Mouse (Mus musculus): ENCODE data around the gene Mettl7a2.
A peak's percentile ranks its signal among the peaks of the same experiment; 100 is the strongest.
"Not testable (repeated sequence)": the region's sequence is repeated elsewhere in the genome, so short reads cannot be mapped to it uniquely, and the experiment has no call there.

Gene Mettl7a2

DNA sequence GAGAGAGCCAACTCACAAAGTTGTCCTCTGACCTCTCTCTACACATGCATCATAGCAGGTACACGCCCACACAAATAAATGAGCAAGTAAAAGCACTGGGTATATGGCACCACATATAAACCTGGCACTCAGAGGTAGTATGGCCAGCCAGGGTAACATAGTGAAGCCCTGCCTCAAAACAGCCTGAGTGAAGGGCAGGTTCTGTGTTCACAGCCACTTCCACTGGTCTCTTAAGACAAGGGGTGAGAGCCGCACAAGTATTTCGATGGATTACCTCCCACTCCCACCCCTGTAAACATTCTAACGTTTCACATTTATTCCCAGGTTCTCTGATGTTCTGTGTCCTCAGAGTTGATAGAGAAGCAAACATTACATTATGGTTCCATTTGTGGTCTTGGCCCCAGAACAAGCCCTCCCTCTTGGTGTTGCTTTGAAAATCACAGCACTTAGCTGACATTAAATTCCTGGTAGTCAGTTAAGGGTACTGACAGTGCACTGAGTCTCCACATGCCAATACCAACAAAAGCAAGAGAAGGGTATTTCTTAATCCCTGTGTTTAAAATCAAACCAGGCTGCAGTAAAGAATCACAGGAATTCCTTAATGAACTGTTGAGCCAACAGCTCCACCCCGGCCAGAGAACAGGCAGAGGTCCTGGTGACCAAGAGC, 11.6 kb upstream of the Mettl7a2 start:
- DNase-seq: peak; percentile 42

DNA sequence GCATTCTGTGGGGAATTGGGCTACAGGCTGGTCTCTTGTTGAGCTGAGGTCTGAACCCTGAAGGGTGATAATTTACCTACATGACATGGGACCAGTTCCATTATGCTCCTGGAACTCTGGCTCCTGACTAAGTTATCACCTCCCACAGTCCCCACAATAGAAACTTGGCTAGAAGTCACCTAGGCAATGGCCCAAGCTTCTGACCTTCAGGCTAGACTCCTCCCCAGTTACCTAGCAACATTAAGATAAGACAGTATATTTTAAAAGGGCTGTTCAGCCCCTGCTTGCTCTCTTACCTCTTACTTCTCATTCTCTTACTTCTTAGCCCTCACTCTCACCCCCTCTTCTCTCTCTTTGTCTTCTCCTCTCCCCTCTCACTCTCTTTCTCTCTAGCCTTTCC, 7.5 kb upstream of the Mettl7a2 start:
- DNase-seq: no peak

DNA sequence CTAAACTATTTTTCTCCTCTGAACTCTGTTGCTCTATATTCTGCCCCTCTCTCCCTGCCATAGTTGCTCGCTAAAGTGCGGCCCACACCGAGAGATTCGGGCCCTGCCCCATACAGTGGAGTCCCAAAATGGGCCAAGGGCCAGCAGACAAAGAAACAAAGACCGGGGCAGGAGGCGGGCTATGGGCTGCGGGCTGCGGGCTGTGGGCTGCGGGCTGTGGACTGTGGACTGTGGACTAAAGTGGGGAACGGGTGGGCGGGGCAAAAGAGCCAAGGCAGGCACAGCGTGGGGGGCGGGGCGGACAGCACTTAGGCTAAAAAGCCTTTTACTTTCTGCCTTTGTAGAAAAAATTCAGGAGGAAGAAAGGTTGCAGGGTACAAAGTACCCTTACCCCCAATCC, 6.2 kb upstream of the Mettl7a2 start:
- no peak for DNase-seq

DNA sequence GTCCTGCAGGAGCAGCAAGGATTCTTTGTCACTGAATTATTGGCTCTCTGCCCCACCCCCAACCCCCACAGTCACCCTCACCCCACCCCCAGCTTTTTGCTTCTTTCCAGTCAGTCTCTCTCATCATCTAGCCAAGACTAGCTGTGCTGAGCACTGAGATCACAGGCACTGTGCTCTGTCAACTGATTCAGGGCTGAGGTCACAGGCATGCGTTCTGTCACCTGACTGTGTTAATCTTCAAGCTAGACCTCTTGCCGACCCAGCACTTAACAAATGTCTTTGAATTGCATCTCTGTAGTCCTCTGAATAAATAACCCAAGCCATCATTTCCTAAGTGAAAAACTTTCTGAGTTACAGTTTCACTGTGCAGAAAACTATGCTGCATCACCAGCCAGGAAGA, 3.5 kb upstream of the Mettl7a2 start:
- DNase-seq: no peak

DNA sequence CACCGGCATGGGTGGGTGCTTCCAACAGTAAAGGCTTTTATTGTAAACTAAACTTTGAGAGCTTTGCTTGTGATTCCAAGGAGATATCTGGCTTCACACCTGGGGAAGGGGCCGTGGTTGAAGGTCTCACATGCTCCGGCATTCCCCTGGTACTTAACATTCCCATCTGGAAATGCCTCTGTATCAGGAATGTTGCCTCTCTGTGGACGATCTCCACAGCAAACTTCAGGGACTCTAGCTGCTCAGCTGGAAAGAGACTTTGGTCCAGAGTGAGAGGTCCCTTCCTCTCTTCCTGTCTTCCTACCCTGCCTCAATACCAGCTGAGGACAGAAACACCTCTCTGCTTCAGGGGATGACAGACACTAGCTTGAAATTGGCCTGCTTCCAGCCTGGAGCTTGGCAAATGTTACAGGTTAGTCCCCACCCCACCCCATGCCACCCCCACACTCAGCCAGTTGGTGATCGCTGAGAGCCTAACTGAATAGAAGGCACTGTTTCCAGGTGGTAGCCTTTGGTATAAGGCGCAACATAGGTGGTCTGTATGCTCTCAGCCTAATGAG, 1.4 kb upstream of the Mettl7a2 start:
- DNase-seq: no peak

DNA sequence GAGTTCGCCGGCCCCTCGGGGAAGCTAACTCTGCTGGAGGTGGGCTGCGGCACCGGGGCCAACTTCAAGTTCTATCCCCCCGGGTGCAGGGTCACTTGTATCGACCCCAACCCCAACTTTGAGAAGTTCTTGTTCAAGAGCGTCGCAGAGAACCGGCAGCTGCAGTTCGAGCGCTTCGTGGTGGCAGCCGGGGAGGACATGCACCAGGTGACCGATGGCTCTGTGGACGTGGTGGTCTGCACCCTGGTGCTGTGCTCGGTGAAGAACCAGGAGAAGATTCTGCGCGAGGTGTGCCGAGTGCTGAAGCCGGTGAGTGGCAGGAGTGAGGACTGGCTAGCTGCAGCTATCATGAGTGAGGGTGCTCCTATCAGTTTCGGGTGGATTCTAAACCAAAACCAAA, 399 bp downstream of the Mettl7a2 start:
- not testable (repeated sequence) for DNase-seq

DNA sequence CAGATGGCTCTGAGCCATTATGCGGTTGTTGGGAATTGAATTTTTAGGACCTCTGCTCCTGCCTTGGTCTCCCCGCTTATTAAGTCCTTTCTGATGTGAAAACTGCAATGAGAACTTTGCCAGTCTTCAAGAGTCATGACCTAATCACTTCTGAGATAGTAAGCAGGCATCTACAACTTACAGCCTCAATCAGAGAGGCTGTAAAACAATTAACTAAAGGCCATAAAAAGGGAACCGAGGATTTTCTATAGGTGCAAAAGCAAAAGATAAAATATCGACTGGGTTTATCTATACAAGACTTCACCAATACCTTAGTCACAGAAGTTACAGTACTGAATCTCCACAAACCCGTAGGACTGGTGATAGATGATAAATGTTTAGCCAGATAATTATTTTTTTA, 2.9 kb downstream of the Mettl7a2 start:
- no peak for DNase-seq

DNA sequence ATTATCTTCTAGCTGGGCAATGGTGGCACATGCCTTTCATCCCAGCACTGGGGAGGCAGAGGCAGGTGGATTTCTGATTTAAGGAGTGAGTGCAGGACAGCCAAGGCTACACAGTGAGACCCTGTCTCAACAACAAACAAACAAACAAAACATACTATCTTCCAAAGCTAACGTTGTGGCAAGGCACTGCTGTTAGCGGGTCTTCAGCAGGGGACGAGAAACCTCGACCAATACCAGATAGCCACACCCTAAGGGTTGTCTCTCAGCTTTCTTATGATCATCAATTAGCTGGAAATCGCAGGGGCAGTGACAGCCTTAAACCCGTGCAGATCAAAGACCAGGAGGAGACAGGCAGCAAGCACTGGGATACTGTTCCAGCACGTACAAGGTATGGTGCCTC, 11.2 kb downstream of the Mettl7a2 start, which contains the start of gene Higd1c:
TSS of gene Higd1c (plus strand) at position 301 of the 400 bp plus-strand sequence.
- no peak for DNase-seq

DNA sequence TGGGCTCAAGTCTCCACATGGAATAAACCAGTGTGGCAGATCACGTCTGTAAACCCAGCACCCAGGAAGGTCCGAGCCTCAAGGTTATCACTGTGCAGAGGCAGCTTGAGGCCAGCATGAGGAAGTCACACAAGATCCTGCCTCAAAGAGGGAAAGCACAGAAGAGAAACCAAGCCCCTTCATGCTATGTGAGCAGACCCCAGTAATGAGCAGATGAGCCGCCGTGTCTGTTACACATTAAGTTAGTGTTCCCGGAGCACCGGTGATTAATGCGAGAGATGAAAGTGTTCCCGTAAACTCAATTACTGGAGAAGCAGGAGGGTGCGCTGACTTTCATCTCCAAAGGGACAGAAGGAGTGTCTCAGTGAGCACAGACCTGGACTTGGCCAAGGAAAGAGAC, 13.0 kb downstream of the Mettl7a2 start:
- not testable (repeated sequence) for DNase-seq

DNA sequence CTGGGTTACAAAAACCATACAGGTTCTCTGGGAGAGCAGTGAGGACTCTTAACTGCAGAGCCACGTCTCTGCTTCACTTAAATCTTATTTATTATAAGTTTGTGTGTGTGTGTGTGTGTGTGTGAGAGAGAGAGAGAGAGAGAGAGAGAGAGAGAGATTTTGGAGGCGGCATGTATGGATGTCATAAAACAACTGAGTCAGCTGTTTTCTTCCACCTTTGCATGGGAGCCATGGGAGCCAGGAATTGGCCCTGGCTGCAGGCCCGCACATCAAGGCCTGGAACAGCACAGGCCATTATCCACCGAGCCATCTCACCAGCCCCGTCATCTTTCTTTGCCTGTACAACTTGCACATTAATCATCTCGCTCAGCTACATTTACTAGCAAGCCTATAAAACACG, 14.1 kb downstream of the Mettl7a2 start:
- DNase-seq: no peak

DNA sequence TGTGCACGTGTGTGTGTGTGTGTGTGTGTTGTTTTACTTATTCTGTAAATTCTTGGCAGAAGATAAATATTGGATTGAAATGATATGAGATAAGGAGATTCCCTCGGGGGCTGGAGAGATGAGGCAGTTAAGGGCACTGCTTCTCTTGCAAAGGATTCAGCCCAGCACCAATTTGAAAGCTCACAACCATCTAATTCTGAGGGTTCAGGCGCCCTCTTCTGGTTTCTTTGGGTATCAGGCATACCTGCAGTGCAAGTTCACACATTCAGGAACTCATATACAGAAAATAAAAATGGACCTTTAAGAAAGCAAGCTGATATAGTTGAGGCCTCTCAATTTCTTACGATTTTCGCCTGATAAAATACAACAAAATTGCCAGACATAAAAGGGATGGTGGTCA, 22.1 kb downstream of the Mettl7a2 start:
- DNase-seq: peak; percentile 80

DNA sequence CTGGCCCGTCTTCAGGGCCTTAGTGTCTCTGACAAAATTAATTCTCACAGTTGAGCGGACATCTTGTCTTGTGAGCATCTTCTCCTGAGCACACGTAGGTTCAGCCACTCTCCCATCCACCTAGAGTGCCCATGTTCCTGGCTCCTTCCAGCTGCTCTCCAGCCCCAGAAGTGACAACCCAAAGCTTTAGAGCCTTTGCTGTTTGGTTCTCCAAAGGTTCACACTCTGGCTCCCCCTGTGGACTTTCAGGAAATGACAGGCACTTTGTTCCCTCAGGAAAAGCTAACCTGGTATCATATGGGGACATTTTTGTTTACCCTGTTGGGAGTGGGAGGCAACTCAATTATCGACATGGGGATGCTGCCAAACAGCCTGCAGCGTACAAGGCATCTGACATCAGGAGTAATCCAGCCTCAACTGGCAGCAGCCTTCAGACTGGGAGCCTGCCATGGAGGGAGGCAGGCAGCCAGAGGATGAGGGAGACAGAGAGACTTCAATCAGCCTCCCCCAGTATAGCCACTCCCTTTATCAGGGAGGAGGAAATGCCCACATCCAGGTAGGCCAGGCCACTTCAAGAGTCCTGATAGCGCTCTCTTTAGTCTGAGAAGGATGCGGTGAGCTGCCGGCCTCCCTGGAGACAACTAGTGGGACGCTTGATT, 25.0 kb downstream of the Mettl7a2 start:
- DNase-seq: not testable (repeated sequence)

DNA sequence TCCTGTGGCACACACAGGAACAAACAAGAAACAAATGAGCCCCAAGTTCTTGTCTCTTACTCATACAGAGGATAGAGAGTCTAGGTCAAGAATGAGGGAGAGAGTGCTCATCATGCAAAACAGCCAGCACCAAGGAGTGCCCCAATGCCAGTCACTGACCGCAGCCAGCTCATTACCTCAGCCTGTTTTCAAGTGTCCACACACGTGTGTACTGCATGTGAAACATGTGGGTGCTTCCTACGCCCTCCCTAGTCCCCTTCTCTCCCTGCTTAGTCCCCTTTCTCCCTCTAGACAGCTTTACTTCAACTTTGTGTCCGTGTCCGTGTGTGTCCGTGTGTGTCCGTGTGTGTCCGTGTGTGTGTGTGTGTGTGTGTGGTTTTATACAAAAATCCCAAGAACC, 26.7 kb downstream of the Mettl7a2 start:
- DNase-seq: no peak

DNA sequence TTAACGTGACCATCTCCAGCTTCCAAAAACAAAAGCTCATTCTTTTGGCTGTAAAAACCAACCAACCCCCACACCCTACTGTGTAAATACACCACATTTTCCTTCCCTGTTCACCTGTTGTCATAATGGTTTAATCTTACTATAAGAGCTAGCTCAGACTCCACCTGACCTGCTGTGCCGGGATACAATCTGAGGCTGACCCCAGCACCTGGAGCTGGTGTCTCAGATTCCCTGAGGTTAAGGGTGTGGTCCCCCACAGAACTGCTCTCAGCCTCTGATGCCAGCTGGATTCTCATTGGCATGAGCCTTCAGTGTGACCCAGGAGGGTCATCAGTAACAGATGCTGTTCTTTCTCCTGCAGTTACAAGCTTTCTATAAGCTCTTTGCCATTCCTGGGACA, 27.1 kb downstream of the Mettl7a2 start:
- DNase-seq: no peak

DNA sequence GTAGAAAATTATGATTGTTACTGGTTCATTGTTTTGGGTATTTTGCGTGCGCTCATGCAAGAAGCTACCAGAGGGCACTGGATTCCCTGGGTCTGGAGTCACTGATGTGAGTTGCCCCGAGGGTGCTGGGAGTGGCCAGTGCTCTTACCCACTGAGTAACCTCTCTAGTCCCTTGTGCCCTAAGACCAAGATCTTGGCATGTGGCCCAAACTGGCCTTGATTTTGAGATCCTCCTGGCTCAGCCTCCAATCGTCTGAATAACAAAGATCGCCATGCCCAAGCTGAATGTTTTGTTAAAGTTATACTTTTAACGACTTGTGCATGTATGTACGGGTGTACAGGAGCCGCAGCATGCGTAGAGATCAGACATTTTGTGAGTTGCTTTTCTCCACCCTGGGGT, 32.7 kb downstream of the Mettl7a2 start:
- no peak for DNase-seq

DNA sequence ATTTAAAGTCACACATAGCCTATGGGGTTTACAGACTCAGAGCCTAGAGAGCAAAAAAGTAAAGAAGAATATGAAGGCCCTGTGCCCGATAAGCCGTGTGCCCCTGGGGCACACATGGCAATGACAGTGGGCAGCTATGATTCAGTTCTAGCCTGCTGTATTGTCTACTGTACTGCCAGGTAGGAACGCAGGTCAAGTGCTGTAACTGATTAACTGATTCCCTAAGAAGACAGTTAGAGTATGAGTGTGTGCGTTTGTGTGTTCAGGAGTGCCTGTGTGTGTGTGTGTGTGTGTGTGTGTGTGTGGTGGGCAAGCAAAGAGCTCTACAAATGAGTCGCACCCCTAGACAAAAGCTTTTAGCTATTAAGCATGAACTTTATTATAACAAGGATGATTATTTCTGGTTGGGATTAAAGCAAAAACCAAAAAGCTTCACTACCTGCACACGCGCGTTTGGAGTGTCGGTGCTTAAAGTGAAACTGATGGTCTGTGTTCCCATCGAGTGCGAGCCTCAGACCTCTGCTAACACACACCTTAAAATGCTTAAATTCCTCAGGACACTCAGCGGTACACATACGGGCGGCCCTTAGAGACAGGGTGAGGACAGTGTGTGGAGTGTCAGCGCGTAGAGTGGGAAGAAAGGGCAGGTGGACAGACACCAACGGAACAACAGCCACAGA, 34.7 kb downstream of the Mettl7a2 start:
- no peak for DNase-seq

DNA sequence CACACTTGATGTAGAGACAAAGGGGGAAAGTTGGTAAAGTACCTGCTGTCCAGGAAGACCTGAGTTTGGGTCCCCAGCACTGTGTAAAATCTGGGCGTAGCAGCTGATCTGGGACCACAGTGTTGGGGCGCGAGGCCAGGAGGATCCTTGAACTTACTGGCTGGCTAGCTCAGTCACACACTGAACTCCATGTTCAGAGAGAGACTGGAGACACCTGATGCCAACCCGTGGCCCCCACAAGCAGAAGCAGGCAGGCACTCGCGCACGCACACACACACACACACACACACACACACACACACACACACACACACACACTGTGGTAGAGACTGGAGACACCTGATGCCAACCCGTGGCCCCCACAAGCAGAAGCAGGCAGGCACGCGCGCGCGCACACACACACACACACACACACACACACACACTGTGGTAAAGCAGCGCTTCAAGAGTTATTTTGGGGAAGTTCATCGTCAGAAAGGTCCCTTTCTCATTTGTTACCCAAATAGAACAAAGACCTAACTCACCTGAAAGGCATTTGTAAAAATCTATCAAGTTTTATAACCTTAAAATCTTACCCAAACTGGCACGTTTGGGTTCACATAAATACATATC, 35.3 kb downstream of the Mettl7a2 start:
- DNase-seq: no peak

DNA sequence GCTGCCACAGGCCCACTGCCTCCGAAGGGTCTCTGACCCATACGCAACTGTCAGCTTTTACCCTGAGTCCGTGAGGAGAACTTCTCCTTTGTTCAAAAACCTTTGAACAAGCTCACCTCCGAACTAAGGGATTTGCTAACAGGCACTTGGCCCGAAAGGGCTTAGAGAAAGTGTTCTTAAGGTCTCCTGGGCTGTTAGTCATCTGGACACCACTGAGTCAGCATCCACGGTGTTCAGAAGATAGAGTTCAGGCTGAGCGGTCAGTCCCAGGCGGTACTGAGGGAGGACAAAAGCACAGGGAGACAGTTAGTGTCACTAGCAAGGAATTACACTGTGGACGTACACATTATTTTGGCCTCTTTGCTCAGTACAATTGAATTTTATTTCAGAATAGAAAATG, 35.9 kb downstream of the Mettl7a2 start:
- no peak for DNase-seq

DNA sequence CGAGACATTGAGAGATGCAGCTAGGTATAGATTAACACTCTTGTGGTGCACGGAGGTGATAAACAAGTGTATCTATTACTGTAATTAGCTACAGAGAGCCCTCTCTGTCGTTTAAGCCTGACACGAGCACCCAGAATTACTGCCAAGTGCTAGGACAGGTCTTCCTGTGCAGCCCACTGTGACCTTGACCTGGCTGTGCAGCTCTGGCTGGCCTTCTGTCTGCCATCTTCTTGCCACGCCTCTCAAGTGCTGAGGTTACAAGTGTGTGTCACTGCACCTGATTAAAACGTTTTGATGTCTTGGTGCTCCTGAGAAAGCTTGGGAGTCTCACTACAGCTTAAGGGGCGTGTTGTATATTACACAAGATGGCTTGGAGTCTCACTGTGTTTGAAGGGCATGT, 38.1 kb downstream of the Mettl7a2 start:
- DNase-seq: no peak

DNA sequence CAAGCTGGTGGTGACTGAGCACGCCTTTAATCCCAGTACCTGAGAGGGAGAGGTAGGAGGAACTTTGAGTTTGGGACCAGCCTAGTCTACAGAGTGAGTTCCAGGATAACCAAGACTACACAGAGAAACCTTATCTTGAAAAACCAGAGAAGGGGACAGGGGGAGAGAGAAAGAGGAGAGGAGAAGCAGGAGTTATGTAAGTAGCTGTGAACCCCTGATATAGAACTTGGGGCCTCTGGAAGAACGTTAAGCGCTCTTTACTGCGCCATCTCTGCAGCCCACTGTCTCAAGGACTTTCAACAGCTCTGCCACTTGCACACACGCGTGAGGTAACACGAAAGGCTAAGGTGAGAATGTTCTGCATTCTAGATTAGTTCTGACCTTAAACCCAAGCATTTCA, 38.6 kb downstream of the Mettl7a2 start:
- no peak for DNase-seq

DNA sequence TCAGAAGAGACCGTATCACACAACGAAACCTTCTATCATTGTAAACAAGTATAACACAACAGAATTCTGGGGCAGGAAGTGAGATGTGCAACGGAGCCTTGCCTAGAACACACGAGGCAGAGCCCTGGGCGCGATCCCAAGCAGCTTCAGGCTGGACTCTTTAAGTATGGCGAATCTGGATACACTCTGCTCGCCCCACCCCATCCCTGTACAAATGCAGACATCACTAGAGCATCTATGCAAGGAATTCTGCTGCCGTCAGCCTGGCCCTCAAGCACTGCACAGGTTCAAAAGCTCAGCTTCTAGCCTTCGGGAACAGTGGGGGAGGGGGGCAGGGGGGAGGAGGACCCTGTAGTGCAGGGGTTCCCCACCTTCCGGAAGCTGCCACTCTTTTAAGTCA, 40.0 kb downstream of the Mettl7a2 start:
- no peak for DNase-seq

DNA sequence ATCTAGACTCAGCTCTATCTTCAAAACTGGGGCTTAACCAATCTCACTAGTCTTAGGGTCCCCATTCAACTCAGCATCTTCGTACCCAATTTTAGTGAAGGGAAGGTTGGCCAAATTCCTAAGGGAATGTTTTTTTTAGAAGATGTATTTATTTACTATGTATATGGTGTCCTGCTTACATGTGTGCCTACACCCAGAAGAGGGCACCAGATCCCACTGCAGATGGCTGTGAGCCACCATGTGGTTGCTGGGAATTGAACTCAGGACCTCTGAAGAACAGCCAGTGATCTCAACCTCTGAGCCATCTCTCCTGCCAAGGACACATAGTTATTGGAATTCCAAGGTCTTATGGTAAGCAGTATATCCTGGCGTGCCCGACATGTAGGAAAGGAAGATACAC, 42.6 kb downstream of the Mettl7a2 start:
- DNase-seq: no peak

DNA sequence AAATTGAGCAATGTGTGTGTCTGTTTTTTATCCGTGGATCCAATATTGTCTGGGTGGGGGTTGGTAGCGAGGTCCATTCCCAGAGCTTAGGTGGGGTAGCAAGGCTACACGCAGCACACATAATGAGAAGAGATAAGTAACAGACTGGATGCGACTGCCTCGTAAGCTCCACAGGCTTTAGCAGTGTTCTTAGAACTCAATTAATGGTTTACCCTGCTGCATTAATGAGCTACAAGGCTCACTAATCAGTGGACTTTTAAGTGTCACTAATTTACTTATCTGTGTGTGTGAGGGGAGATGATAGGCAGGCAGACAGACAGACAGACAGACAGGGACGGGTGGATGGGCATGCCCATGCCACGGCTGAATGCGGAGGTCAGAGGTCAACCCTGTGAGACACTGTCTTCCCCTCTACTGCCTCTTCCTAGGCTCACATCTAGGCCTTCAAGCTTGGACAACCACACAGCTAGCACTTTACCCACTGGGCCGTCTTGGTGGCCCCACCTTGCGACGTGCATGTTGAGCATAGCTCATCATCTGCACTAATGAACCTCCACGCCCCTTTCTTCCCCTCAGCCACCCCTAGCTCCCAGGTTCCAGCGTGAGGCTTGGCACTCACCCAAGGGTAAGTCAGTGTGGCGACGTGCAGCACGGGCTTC, 47.7 kb downstream of the Mettl7a2 start:
- no peak for DNase-seq
